Mouse (Mus musculus) liver, postnatal 0 days (tissue): Measurements from ENCODE around the gene Fgd5.

Experiments used
- CTCF ChIP-seq: sonication (generic); IDR thresholded peaks from 2 replicates; pipeline ENCODE4 v1.5.1; 2016; ENCODE audit warnings: antibody characterized with exemption, low read depth
- EP300 ChIP-seq: IDR thresholded peaks from 2 replicates; pipeline ENCODE4 v1.6.1; 2016; ENCODE audit warnings: antibody characterized with exemption, low read depth, mild to moderate bottlenecking

DNA sequence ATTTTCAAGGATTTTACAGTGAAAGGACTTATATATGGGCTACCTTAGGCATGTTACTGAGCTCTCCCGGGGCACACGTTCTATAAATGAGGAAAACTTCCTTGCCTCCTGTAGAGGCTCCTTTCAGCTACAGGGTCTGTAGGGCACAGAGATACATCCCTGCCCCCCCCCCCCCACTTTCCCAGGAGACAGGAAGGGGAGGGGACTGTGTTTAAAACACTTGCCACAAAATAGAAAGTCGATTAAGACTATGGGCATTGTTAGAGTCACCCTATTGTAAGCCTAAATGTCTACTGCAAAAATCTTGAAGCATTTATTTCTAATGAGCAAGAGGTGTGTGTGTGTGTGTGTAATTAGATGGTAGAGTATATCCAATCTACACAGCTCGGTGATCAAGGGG lies 111.8 kb downstream of the Fgd5 start:
- TF ChIP-seq CTCF (no peak), EP300 (no peak)
